Mouse (Mus musculus): ENCODE measurements around the gene Olfml2b. TPM values are rescaled to one million over a fixed set of nuclear protein-coding genes. Genes with fewer than 3 reads are reported as not detected.

The Olfml2b gene
- polyA plus RNA-seq (2012; fragmentation: generic; extraction: Trizol), result 1 to 10 TPM in 1 of 2 experiments, under 1 TPM in 1; 0.49 to 7.0 TPM

GRCm38 (mm10) chr1:170644255-170645205 is at the start of gene Olfml2b:
Gene Olfml2b, plus strand, starts transcription at chr1:170644532.

Other genes starting within 250 kb of the Olfml2b start
- gene Nos1ap, start 54.7 kb upstream of the Olfml2b start, polyA plus RNA-seq (2012; fragmentation: generic; extraction: Trizol), result under 1 TPM in 1 of 2 experiments, not detected in 1; 0.06 TPM
- 1 to 10 TPM in 1 of 2 experiments, under 1 TPM in 1; 0.78 to 5.4 TPM for gene Atf6, start 223.2 kb downstream of the Olfml2b start, polyA plus RNA-seq (2012; fragmentation: generic; extraction: Trizol)
- under 1 TPM; 0.05 to 0.15 TPM for gene Gm26620, start 240.5 kb downstream of the Olfml2b start, polyA plus RNA-seq (2012; fragmentation: generic; extraction: Trizol)
- gene Dusp12, start 241.0 kb downstream of the Olfml2b start, polyA plus RNA-seq (2012; fragmentation: generic; extraction: Trizol), result 10 to 100 TPM; 15.0 to 25.0 TPM